Mouse (Mus musculus) retina, embryonic 14.5 days (tissue): ENCODE results near the gene Emx2.

Experiments
- DNase-seq: peaks from one replicate; pipeline ENCODE4 v3.0.0-alpha.2; 2015; ENCODE audit warnings: low spot score

Emx2 gene

GRCm38 (mm10) chr19:59462459-59463292 is 4.5 kb downstream of the Emx2 start:
- DNase-seq = no peak

DNA sequence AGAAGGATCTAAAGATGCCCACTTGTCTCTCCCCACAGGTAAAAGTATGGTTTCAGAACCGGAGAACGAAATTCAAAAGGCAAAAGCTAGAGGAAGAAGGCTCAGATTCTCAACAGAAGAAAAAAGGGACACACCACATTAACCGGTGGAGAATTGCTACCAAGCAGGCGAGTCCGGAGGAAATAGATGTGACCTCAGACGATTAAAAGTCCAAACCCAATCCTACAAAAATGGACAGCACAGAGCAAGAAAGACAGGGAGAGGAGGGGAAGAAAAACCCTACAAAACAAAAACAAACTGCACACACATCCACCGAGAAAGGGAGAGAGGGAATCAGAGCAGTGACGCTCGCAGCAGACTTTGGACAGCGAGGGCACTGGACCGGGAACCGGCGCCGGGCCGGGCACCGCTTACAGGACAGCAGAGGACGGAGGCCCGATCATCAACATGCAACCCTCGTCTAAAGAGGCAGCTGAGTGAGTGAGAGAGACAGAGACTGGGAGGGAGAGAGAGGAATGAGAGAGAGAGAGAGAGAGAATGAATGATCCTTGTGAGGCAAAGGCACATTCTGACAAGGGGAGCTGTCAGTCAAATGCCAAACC is 5.8 kb downstream of the Emx2 start:
- peak; percentile 30 for DNase-seq

DNA sequence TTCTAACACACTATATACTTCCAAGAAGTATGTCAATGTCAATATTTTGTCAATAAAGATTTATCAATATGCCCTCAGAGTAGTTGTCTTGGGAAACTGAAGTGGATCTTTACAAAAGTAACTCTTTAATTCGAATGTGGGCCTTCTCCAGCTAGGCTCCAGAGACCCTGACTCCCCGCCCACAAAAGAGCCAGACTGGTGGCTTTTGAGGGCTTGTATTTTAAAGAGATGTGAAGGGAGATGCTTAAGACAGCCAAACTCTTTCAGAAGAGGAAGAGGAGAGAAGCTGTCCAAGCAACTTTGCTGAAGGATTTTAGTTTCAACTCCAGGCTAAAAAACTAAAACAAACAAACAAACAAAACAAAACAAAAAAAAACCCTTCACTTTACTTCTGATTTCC is 7.1 kb downstream of the Emx2 start:
- DNase-seq = no peak

- no peak for DNase-seq
Measured at GRCm38 (mm10) chr19:59465751-59466410, 7.7 kb downstream of the Emx2 start.

- peak; percentile 28 for DNase-seq
Measured at GRCm38 (mm10) chr19:59466417-59466937, 8.3 kb downstream of the Emx2 start.

DNA sequence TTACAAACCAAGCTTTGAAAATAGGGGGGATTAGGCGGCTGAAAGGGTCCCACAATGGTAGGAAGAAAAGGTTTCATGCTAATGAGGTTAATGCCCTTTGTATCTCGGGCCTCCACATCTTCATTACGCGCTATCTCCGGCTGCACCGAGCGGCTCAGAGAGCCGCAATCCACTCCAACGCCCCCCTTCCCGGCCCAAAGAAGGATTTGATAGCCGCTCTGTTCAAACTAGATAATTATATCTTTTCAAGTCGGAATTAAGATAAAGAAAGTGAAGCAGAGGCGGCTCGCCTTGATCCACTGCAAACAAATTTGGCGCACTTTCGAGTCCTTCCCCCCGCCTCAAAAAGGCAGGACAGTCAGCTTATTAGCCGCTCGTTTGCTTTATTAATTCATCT is 8.8 kb downstream of the Emx2 start:
- peak; percentile 31 for DNase-seq

- no peak for DNase-seq
Measured at GRCm38 (mm10) chr19:59467413-59468064, 9.4 kb downstream of the Emx2 start.

- no peak for DNase-seq
Measured at GRCm38 (mm10) chr19:59468065-59468810, 10.1 kb downstream of the Emx2 start.

- peak; percentile 64 for DNase-seq
Measured at GRCm38 (mm10) chr19:59469035-59469949, 11.1 kb downstream of the Emx2 start.

DNA sequence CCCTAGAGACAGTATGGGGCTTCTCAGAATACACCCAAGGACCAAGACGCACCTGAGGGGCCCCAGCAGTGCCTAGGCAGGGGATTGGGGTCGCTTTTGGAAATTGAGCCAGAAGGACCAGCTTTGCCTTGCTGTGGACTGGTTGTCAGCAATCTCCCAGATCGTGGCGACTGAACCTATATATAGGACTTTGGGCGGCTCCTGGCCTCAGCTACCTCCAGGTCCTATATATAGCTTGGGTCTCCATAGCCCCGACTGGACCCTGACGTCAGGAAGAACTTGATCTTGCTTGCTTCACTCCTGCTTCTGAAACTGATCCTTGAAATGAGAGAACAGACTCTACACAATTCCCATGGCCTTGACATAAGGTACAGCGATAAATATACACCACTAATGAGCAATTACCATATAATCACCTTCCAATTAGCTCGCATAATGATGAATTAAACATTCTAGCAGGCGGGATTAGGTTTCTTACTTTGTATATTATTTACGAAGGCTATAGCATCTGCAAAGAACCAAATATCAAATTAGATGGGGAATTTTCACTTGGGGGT is 12.0 kb downstream of the Emx2 start:
- no peak for DNase-seq

DNA sequence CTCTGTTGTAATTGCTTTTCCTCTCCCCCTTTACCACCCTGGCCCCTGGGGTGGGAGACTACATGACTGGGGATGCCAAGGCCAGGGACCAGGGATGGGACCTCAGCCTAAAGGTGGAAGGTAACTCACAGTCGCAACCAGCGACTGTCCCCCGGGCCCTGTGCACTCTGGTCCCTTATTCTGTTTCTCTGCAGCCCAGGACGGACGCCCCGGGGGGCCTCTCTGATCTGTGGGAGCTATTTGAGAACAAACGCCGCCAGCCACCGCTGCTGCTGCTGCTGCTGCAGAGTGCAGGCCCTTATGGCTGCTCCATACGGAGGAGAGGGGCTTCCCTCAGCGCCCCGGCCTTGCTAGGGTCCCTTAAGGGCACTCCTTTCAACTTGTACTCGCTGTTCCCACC is 12.7 kb downstream of the Emx2 start:
- no peak for DNase-seq

GRCm38 (mm10) chr19:59472844-59473243 is 14.7 kb downstream of the Emx2 start:
- no peak for DNase-seq

GRCm38 (mm10) chr19:59479912-59480311 is 21.7 kb downstream of the Emx2 start:
- no peak for DNase-seq

DNA sequence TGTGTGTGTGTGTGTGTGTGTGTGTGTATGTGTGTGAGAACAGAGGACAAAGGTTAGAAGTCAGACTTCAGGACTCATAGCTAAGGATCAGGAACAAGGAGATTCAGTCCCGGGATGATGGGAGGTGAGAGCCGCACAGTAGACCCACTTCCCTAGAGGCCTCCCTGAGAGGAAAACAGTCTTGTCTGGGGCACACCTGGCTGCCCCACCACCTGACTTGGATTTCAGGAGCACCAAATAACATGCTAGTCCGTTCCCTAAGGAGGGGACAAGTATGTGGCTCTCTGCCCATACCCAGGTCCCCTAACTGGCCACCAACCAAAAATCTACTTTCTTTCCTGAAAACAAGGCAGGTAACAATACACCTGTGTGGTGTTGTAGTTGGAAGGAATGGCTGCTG is 22.4 kb downstream of the Emx2 start:
- no peak for DNase-seq

- no peak for DNase-seq
Measured at GRCm38 (mm10) chr19:59492258-59492657, 34.1 kb downstream of the Emx2 start.

DNA sequence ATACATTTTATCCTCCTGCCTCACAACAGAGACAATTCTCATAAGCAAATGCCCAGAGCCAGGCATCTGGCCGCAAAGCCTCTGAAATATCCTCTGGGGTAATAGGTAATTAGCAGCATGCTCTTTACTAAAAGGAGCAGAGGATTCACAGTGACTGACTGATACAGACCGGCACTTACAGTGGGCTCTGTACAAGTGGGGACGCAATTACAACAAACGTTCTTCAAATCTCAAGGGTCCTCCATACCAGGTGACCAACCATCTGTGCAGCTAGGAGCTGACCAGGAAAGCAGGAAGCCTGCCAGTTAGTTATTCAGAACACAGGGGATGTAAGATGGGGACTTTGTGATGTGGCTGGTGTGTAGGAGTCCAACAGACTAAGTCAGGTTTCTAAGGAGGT is 38.7 kb downstream of the Emx2 start:
- DNase-seq = no peak

DNA sequence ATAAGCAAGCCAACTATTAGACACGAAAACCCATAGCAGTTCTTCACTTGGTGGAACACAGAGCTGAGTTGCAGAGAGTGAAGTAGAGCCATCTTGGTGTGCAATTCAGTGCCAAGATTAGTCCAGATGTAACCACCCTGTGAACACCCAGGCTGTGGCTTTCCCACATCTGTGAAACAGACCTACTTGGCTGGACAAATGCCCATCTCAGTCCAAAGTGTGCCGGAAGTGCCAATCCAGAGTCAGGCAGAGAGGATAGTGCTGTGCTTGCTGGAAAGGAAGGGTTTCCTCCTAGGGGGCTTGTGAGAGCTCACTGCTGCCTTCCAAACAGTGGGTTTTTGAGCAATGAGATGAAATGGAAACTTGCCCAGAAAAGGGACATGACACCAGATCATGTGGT is 50.7 kb downstream of the Emx2 start:
- DNase-seq = no peak

GRCm38 (mm10) chr19:59513181-59513580 is 55.0 kb downstream of the Emx2 start:
- DNase-seq = no peak
